Mouse (Mus musculus) CH12.LX (cell line): ENCODE data around the gene Fem1b.

ENCODE experiments used
- CHD2 ChIP-seq: IDR thresholded peaks from 2 replicates; pipeline ENCODE4 v1.6.1; 2011; ENCODE audit warnings: low read length, improper control_type of control experiment
- GABPA ChIP-seq: IDR thresholded peaks from 2 replicates; pipeline ENCODE4 v1.6.1; 2012; ENCODE audit warnings: low read depth, low read length, improper control_type of control experiment, inconsistent platforms; ENCODE audit not compliant: insufficient replicate concordance
- HCFC1 ChIP-seq: IDR thresholded peaks from 2 replicates; pipeline ENCODE4 v1.6.1; 2012; ENCODE audit warnings: low read depth, mild to moderate bottlenecking, inconsistent platforms, low read length, improper control_type of control experiment
- KAT2A ChIP-seq: IDR thresholded peaks from 2 replicates; pipeline ENCODE4 v1.6.1; 2012; ENCODE audit warnings: low read length, improper control_type of control experiment, inconsistent platforms; ENCODE audit not compliant: insufficient replicate concordance
- MYC ChIP-seq: IDR thresholded peaks from 2 replicates; pipeline ENCODE4 v1.6.1; 2011; ENCODE audit warnings: low read depth, mild to moderate bottlenecking, improper control_type of control experiment, low read length
- POLR2A ChIP-seq: IDR thresholded peaks from 2 replicates; pipeline ENCODE4 v1.6.1; 2011; ENCODE audit warnings: low read depth, mild to moderate bottlenecking, improper control_type of control experiment, low read length
- RAD21 ChIP-seq: IDR thresholded peaks from 2 replicates; pipeline ENCODE4 v1.6.1; 2011; ENCODE audit warnings: low read depth, mild to moderate bottlenecking, low read length, improper control_type of control experiment, moderate library complexity
- TCF12 ChIP-seq: IDR thresholded peaks from 2 replicates; pipeline ENCODE4 v1.6.1; 2014; ENCODE audit warnings: low read depth, mild to moderate bottlenecking, inconsistent platforms, low read length, improper control_type of control experiment
- ZC3H11A ChIP-seq: IDR thresholded peaks from 2 replicates; pipeline ENCODE4 v1.6.1; 2012; ENCODE audit warnings: low read depth, mild to moderate bottlenecking, inconsistent platforms, low read length, improper control_type of control experiment
- ZKSCAN1 ChIP-seq: IDR thresholded peaks from 2 replicates; pipeline ENCODE4 v1.6.1; 2012; ENCODE audit warnings: low read depth, inconsistent platforms, low read length, improper control_type of control experiment, borderline replicate concordance

DNA sequence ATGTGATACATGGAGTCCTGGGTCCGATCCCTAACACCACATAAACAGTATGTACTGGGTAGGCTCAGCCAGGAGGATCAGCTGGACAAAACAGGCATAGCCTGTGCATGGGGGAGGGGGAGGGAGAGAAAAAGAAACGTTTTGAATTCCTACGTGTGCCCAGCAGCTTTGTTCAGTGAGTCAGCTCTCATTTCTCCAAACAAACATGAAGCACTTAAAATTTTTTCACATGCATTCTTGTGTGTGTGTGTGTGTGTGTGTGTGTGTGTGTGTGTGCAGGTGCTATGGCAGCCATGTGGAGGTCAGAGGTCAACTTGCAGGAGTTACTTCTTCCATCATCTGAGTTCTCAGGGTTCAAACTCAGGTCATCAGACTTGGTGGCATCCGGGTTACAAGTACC lies 36.3 kb downstream of the Fem1b start:
- TF ChIP-seq KAT2A (no peak), RAD21 (no peak), MYC (no peak), ZC3H11A (no peak), HCFC1 (no peak), TCF12 (no peak), GABPA (no peak), POLR2A (no peak), CHD2 (no peak), ZKSCAN1 (no peak)
